Mouse (Mus musculus): ENCODE measurements around the gene Rpl3. TPM values are rescaled to one million over a fixed set of nuclear protein-coding genes. Genes with fewer than 3 reads are reported as not detected.

The Rpl3 gene
- 369 and 428 TPM in 2 replicates for polyA plus RNA-seq (2012; rRNA removed)

DNA sequence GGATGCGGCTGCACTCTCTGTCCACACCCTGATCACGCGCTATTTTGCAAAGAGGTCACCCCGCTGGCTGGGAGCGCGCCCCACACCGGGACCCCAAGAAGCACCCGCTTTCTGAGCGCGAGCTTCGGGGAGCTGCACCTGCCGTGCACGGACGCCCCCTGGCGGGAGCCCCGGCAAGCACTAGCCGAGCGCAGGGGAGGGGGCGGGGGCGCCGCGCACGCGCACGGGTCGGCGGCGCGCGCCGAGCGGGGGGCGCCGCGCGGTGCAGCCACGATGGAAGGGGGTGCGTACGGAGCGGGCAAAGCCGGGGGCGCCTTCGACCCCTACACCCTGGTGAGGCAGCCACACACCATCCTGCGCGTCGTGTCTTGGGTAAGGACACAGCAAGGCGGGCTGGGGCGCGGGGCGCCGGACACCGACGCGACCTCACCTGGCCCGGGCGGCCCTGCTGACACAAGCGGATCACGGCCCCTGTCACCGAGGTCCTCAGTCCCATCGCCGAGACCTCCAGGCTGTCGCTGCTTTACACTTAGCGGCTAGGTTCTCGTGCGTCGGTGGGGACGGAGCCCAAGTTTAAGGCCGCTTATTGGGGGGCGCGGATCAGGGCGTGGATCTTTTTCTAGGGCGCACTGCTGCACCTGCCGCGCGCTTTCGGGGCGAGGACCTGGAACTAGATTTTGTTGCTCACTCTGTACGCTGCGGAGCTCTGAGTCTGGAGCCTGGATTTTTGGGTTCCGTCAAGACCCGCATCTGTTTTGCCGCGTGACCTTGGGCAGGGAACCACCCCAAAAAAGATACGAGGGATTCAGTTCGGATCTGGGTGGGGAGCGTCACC lies at the start of gene Rpl3, which contains the start of gene Syngr1:
Gene Rpl3, minus strand, starts transcription at position 748 of the 835 bp plus-strand sequence.
Gene Syngr1, plus strand, starts transcription at position 214 of the 835 bp plus-strand sequence.
- peak; percentile 44; the same call in 1 of the 2 replicates for TF ChIP-seq CTCF (IDR thresholded peaks at IDR 0.05; ENCODE audit: insufficient read depth, low read length)
- no peak for TF ChIP-seq POLR2A (IDR thresholded peaks at IDR 0.05; ENCODE audit: borderline replicate concordance, extremely low read depth, low read depth, low read length)
- Histone ChIP-seq H3K4me3 (replicated peaks; ENCODE audit: extremely low read depth, low read depth, low read length) (peak within 1 kb of the TSS; percentile 81), H3K4me1 (ENCODE audit: control insufficient read depth, insufficient read depth, low read length) (peaks cover 4% of the 10 kb centered on the region)
- DNase-seq = peak; percentile 73
- 2% methylated on average over 83 of the region's 86 CpGs for WGBS

DNA sequence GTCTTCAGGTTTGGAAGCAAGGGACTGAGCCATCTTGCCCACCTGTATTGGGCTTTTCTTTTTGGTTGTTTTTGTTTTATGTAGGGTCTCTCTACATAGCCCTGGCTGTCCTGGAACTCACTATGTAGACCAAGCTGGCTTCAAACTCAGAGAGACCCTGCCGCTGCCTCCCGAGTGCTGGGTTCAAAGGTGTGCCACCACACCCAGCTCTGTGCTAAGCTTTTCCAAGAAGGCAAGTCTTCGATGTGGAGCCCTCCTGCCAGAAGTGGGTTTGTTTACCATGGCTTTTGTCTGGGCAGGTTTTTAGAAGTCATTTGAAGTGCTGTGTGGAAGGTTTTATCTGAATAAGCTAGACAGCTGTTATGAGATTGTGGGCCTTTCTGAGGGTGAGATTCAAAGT lies 49.2 kb upstream of the Rpl3 start:
- no peak for TF ChIP-seq CTCF (IDR thresholded peaks at IDR 0.05; ENCODE audit: insufficient read depth, low read length)
- no peak for TF ChIP-seq POLR2A (IDR thresholded peaks at IDR 0.05; ENCODE audit: borderline replicate concordance, extremely low read depth, low read depth, low read length)
- H3K4me1 ChIP-seq (ENCODE audit: control insufficient read depth, insufficient read depth, low read length) = no peaks in the 10 kb centered on the region
- DNase-seq = no peak
- no peak overlapping the region for H3K4me3 ChIP-seq (replicated peaks; ENCODE audit: extremely low read depth, low read depth, low read length)
- 77% methylated on average over 3 of the region's 3 CpGs for WGBS

DNA sequence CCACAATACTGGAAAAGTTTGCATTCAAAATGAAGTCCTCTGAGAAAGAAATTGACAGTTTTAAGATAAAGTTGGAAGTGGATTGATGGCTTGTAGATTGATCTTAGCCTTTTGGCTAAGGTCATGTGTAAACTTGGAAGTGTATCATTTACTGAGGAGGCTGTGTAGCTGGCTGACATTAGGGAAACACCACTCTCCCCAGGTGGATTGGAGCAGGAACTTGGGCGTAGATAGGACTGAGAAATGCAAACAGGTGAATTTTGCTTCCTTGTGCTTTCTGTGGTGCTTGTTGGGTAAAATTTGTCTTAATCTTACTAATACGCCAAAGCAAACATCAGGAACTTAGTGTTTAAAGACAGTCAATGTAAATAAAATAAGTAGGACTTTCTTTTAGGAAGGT lies 48.6 kb upstream of the Rpl3 start:
- Histone ChIP-seq H3K4me1 (ENCODE audit: control insufficient read depth, insufficient read depth, low read length) (no peaks in the 10 kb centered on the region), H3K4me3 (replicated peaks; ENCODE audit: extremely low read depth, low read depth, low read length) (no peak overlapping the region)
- TF ChIP-seq POLR2A (IDR thresholded peaks at IDR 0.05; ENCODE audit: borderline replicate concordance, extremely low read depth, low read depth, low read length) (no peak), CTCF (IDR thresholded peaks at IDR 0.05; ENCODE audit: insufficient read depth, low read length) (no peak)
- no peak for DNase-seq
- 74% methylated on average over 2 of the region's 2 CpGs for WGBS

DNA sequence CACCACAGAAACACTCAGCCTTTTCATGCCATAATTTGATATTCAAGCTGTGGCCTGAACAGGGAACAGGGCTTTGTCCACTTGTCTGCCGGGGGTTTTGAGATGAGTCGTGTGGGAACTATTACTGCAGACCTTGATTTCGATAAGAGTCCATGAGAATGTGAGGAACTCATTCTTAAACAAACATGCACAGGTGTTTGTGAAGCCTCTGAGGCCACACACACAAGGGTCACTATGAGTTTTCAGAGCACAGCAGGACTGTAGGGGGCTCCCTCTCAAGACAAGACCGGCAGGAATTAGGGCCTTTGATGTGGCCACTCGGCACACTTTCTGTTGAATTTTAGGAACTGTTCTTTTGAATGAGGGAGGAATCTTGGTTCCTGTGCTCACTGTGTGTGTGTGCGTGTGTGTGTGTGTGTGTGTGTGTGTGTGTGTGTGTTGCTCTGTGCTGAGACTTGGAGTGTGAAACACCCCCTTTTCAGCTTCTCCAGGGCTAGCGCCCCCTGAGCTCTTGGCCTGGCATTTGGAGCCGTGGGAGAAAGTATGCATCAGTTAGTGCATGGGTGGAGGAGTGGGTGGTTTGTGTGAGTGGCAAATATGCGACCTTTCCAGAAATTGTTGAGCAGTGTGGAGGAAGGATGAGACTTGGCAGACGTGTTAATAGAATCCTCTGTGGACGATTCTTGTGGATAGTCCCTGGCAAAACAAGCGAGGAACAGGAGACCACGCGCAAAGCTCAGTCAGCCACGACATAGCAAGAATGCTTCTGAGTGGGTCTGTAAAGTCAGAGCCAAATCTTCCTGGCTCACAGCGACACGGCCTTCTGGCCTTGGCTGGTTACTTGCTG lies 46.5 kb upstream of the Rpl3 start:
- 49% methylated on average over 17 of the region's 17 CpGs for WGBS
- DNase-seq = no peak

DNA sequence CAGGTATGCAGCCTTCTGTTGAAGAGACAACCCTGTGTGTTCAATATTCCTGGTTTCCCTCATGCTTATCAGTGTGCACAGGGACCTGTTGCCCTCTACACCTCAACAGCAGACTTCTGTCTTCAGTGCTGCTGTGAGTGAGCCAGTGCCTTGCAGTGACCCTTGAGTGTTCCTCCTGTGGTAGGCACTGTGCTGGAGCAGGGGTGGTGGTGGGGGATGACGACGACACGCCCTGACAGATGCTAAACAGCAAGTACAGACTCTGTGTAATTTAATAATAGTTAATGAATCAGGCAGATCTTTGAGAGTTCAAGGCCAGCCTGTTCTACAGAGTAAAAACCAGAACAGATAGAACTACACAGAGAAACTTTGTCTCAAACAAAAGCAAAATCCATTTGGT lies 45.0 kb upstream of the Rpl3 start:
- TF ChIP-seq POLR2A (IDR thresholded peaks at IDR 0.05; ENCODE audit: borderline replicate concordance, extremely low read depth, low read depth, low read length) (no peak), CTCF (IDR thresholded peaks at IDR 0.05; ENCODE audit: insufficient read depth, low read length) (no peak)
- Histone ChIP-seq H3K4me3 (replicated peaks; ENCODE audit: extremely low read depth, low read depth, low read length) (no peak overlapping the region), H3K4me1 (ENCODE audit: control insufficient read depth, insufficient read depth, low read length) (no peaks in the 10 kb centered on the region; the same call in 1 of the 2 replicates)
- 90% methylated on average over 3 of the region's 3 CpGs for WGBS
- no peak for DNase-seq

More for the DNA sequence above, 46.5 kb upstream of the Rpl3 start:
- Histone ChIP-seq H3K4me1 (ENCODE audit: control insufficient read depth, insufficient read depth, low read length) (no peaks in the 10 kb centered on the region; the same call in 1 of the 2 replicates), H3K4me3 (replicated peaks; ENCODE audit: extremely low read depth, low read depth, low read length) (no peak overlapping the region)
- TF ChIP-seq CTCF (IDR thresholded peaks at IDR 0.05; ENCODE audit: insufficient read depth, low read length) (no peak), POLR2A (IDR thresholded peaks at IDR 0.05; ENCODE audit: borderline replicate concordance, extremely low read depth, low read depth, low read length) (no peak)

DNA sequence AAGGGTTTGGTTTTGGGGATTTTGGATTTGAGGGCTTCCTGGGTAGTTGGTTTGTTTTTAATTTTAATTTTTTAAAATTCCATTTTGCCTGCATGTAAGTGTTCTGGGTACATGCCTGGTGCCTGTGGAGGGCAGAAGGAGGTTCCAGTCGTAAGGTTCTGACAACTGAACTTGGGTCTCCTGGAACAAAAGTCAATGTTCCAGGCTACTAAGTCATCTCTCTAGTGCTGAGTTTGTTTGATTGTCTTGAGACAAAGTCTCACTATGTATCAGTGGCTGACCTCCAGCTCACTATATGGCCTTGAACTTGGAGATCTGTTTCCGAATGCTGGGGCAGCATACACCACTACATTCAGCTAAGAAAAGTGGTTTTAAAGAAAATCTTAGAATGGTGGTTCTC lies 43.8 kb upstream of the Rpl3 start:
- 95% methylated on average over 2 of the region's 2 CpGs for WGBS
- Histone ChIP-seq H3K4me1 (ENCODE audit: control insufficient read depth, insufficient read depth, low read length) (no peaks in the 10 kb centered on the region; the same call in 1 of the 2 replicates), H3K4me3 (replicated peaks; ENCODE audit: extremely low read depth, low read depth, low read length) (no peak overlapping the region)
- no peak for TF ChIP-seq CTCF (IDR thresholded peaks at IDR 0.05; ENCODE audit: insufficient read depth, low read length)
- no peak for TF ChIP-seq POLR2A (IDR thresholded peaks at IDR 0.05; ENCODE audit: borderline replicate concordance, extremely low read depth, low read depth, low read length)
- DNase-seq = no peak

DNA sequence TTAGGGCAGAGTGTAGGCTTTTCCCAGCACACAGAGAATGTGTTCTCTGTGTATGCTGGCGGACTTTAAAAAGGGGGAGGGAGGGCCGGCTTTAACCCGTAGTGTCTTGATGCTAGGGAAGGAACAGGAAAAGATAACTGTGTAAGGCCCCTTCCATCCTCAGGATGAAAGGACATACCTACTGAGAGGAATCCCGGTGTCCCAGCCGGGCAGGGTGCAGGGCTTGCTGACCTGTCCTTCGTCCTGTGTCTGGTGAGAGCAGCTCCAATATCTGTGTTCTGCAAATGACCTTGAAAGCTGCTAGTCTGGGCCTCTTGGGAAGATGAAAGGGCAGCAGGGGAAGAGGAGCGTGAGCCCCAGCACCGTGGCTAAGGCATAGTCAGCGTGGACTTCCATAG lies 42.8 kb upstream of the Rpl3 start:
- TF ChIP-seq POLR2A (IDR thresholded peaks at IDR 0.05; ENCODE audit: borderline replicate concordance, extremely low read depth, low read depth, low read length) = no peak
- TF ChIP-seq CTCF (IDR thresholded peaks at IDR 0.05; ENCODE audit: insufficient read depth, low read length) = no peak

DNA sequence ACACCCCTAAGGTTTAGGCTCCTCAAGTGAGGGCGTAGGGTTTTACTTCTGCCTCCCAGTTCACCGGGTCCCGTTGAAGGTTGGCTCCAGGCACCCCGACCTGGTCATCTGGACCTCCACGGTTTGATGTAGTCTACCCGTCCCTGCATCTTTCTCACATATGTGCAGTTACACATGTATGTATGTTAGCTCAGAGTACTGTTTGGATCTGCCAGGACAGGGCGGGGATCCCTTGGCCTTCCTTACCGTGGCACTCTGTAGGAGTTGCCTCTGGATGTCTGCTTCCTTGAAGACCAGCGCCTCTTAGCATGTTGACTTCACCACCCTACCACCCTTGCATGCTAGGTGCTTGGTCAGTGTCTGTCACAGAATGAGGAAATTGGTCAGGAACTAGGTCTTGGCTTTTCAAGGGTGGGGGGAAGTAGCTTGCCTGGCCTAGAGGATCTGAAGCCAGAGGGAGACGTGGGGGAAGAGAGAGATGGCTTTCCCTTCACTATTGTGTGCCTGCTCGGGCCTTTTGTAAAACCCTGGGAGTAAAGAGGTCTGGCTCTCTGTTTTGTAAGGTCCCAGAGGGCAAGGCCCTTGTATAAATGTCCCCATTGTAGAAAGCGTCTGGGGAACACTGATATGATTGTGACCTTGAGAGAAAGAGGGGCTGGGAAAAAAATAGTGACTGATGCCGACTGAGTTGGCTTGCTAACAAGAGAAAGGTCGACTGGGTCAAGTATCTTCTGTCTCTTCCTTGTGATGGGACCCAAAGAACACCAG lies 42.2 kb upstream of the Rpl3 start:
- peak overlapping the region; percentile 89 for H3K4me3 ChIP-seq (replicated peaks; ENCODE audit: extremely low read depth, low read depth, low read length)
- TF ChIP-seq POLR2A (IDR thresholded peaks at IDR 0.05; ENCODE audit: borderline replicate concordance, extremely low read depth, low read depth, low read length) (no peak), CTCF (IDR thresholded peaks at IDR 0.05; ENCODE audit: insufficient read depth, low read length) (no peak)
- 4% methylated on average over 14 of the region's 14 CpGs for WGBS
- DNase-seq = no peak
- no peaks in the 10 kb centered on the region; the same call in 1 of the 2 replicates for H3K4me1 ChIP-seq (ENCODE audit: control insufficient read depth, insufficient read depth, low read length)

More for the DNA sequence above, 42.8 kb upstream of the Rpl3 start:
- no peak for DNase-seq
- H3K4me3 ChIP-seq (replicated peaks; ENCODE audit: extremely low read depth, low read depth, low read length) = no peak overlapping the region
- WGBS = 53% methylated on average over 9 of the region's 9 CpGs
- no peaks in the 10 kb centered on the region; the same call in 1 of the 2 replicates for H3K4me1 ChIP-seq (ENCODE audit: control insufficient read depth, insufficient read depth, low read length)
